Mouse (Mus musculus): Measurements from ENCODE around the gene Hectd2. TPM values are rescaled to one million over a fixed set of nuclear protein-coding genes. Genes with fewer than 3 reads are reported as not detected.

The Hectd2 gene
- polyA plus RNA-seq, 1 experiment: 2.6 TPM

DNA sequence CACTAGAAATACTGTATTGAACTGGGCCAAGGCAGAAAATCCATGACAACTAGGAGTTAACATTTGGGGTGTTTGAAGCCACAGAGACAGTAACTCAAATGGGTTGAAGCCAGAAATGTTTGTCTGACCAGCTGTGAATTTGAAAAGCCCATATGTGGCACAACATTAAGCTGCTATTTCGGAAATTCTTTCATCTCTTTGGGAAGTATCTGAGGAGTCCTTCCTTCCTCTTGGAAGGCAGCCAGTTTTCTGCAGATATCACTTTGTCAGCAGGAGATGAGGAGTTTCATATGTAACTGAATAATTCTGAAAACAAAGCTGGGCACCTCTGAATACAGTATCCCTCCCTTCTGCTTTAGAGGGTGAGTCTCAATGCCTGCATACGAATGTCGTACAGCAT lies 86.7 kb downstream of the Hectd2 start:
- Histone ChIP-seq H3K27me3 (ENCODE audit: control insufficient read depth, insufficient read depth, low read length) (no peaks in the 10 kb centered on the region), H3K27ac (ENCODE audit: control insufficient read depth, insufficient read depth, low read length) (no peak overlapping the region), H3K36me3 (ENCODE audit: control insufficient read depth, insufficient read depth, low read length) (no peaks in the 10 kb centered on the region), H3K4me1 (replicated peaks; ENCODE audit: control insufficient read depth, insufficient read depth, low read length) (no peaks in the 10 kb centered on the region), H3K4me3 (ENCODE audit: control insufficient read depth, insufficient read depth, low read length) (no peak overlapping the region)
- WGBS: 87% methylated on average over 3 of the region's 3 CpGs
- TF ChIP-seq CTCF (IDR thresholded peaks at IDR 0.05; ENCODE audit: borderline replicate concordance, control insufficient read depth, extremely low read depth, insufficient read depth, low read length, poor library complexity): no peak
- no peak for TF ChIP-seq POLR2A (IDR thresholded peaks at IDR 0.05; ENCODE audit: control insufficient read depth, extremely low read depth, insufficient read depth, low read length, poor library complexity)
- DNase-seq: no peak

DNA sequence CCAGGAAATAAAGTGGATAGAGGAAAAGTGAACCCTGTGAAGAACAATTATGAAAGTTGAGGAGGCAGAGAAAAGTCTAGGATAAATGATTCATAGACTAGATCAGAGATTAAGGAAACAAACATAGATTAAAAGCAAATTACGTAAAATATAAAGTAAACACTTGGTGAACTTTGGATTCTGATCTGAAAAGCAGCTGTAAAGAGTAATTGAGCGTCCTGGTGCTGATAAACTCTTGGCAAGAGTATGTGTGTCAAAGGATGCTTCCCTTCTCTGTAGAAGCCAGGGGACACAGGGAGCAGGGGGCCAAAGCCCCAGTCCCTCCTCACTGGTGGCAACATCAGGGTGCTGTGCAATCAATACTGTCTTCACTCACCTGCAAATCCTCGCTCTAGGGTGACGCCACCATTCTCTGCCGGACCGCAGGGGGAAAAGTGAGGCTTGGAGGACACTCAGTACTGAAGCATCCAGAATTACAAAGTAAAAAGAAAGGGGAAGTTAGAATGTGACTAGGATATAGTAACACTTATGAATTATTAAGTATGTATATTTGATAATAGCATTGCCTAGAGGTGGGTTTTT lies 91.0 kb downstream of the Hectd2 start:
- no peak overlapping the region for H3K27ac ChIP-seq (ENCODE audit: control insufficient read depth, insufficient read depth, low read length)
- no peaks in the 10 kb centered on the region for H3K27me3 ChIP-seq (ENCODE audit: control insufficient read depth, insufficient read depth, low read length)
- H3K36me3 ChIP-seq (ENCODE audit: control insufficient read depth, insufficient read depth, low read length): no peaks in the 10 kb centered on the region
- no peak overlapping the region for H3K4me3 ChIP-seq (ENCODE audit: control insufficient read depth, insufficient read depth, low read length)
- no peak for TF ChIP-seq POLR2A (IDR thresholded peaks at IDR 0.05; ENCODE audit: control insufficient read depth, extremely low read depth, insufficient read depth, low read length, poor library complexity)
- TF ChIP-seq CTCF (IDR thresholded peaks at IDR 0.05; ENCODE audit: borderline replicate concordance, control insufficient read depth, extremely low read depth, insufficient read depth, low read length, poor library complexity): no peak
- DNase-seq: no peak
- H3K4me1 ChIP-seq (replicated peaks; ENCODE audit: control insufficient read depth, insufficient read depth, low read length): no peaks in the 10 kb centered on the region
- 94% methylated on average over 6 of the region's 6 CpGs for WGBS

DNA sequence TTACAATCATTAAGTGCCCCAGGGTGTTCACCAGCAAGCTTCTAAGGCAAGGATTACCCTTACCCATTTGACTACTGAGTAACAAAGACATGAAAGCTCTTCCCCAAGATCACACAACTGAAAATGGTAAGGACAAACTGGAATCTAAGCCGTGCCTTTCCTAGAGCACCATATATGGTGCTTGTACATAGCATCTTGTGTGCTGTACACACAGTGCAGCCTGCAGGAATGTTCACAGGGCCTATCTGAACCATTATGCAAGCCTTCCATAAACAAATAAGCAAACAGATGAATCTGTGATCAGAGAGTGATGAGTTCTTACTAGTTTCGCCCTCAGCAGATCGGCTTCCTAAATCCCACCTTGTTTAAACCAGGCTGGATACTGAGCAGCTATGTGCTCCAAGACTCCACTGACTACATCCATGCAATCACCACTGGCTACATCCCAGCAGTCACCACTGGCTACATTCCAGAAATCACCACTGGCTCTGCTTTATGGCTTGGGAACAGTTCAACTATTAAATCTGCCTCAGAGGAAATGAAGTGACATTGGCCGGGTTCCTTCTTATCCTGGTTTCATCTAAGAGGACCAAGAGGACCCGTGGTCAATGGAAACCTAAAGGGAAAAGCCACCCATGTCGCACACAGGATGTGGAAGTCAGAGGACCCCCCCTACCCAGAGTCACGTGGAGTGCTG lies 91.8 kb downstream of the Hectd2 start:
- no peaks in the 10 kb centered on the region for H3K4me1 ChIP-seq (replicated peaks; ENCODE audit: control insufficient read depth, insufficient read depth, low read length)
- 79% methylated on average over 7 of the region's 7 CpGs for WGBS
- H3K27ac ChIP-seq (ENCODE audit: control insufficient read depth, insufficient read depth, low read length): no peak overlapping the region
- H3K36me3 ChIP-seq (ENCODE audit: control insufficient read depth, insufficient read depth, low read length): no peaks in the 10 kb centered on the region
- DNase-seq: no peak
- no peak for TF ChIP-seq POLR2A (IDR thresholded peaks at IDR 0.05; ENCODE audit: control insufficient read depth, extremely low read depth, insufficient read depth, low read length, poor library complexity)
- no peak for TF ChIP-seq CTCF (IDR thresholded peaks at IDR 0.05; ENCODE audit: borderline replicate concordance, control insufficient read depth, extremely low read depth, insufficient read depth, low read length, poor library complexity)
- H3K27me3 ChIP-seq (ENCODE audit: control insufficient read depth, insufficient read depth, low read length): no peaks in the 10 kb centered on the region
- H3K4me3 ChIP-seq (ENCODE audit: control insufficient read depth, insufficient read depth, low read length): no peak overlapping the region

DNA sequence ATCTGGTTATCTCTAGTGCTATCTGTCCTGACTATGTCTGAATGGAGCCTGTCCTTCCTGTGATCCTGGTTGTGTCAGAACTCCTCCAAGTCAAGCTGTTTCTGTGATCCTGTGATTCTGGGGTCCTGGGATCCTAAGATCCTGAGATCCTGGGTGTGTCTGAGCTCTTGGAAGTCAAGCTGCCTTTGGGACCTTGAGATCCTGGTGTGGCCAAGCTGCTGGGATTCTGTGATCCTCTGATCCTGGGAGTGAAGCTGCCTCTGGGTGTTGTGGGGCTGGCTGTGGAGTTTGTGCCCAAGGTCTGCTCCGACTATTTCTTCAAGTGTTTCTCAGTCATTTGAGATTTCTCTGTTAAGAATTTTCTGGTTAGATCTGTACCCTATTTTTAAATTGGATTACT lies 98.2 kb downstream of the Hectd2 start:
- H3K36me3 ChIP-seq (ENCODE audit: control insufficient read depth, insufficient read depth, low read length): no peaks in the 10 kb centered on the region
- 97% methylated on average over 1 of the region's 1 CpGs for WGBS
- no peak overlapping the region for H3K27ac ChIP-seq (ENCODE audit: control insufficient read depth, insufficient read depth, low read length)
- H3K4me3 ChIP-seq (ENCODE audit: control insufficient read depth, insufficient read depth, low read length): no peak overlapping the region
- TF ChIP-seq CTCF (IDR thresholded peaks at IDR 0.05; ENCODE audit: borderline replicate concordance, control insufficient read depth, extremely low read depth, insufficient read depth, low read length, poor library complexity): no peak
- no peak for TF ChIP-seq POLR2A (IDR thresholded peaks at IDR 0.05; ENCODE audit: control insufficient read depth, extremely low read depth, insufficient read depth, low read length, poor library complexity)
- H3K27me3 ChIP-seq (ENCODE audit: control insufficient read depth, insufficient read depth, low read length): no peaks in the 10 kb centered on the region
- no peak for DNase-seq
- H3K4me1 ChIP-seq (replicated peaks; ENCODE audit: control insufficient read depth, insufficient read depth, low read length): no peaks in the 10 kb centered on the region

DNA sequence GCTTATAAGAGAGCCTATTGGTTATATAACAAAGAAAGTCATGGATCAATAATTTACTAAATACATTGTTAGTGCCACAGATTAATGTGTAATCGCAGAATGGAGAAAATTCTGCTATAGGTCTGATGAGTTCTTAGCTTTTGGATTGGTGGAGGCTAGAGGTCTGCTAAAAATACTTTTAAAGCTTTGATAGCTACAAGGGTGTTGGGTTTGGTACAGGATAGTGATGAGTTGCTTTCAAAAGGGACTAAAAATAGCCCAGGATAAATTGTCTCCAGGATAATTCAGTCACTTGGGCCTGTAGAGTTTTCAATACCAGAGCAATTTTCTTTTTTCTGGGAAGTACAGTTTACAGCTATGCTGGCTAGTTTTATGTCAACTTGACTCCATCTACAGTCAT lies 108.3 kb downstream of the Hectd2 start:
- H3K4me1 ChIP-seq (replicated peaks; ENCODE audit: control insufficient read depth, insufficient read depth, low read length): no peaks in the 10 kb centered on the region
- H3K27me3 ChIP-seq (ENCODE audit: control insufficient read depth, insufficient read depth, low read length): no peaks in the 10 kb centered on the region
- no peak for DNase-seq
- TF ChIP-seq POLR2A (IDR thresholded peaks at IDR 0.05; ENCODE audit: control insufficient read depth, extremely low read depth, insufficient read depth, low read length, poor library complexity) (no peak), CTCF (IDR thresholded peaks at IDR 0.05; ENCODE audit: borderline replicate concordance, control insufficient read depth, extremely low read depth, insufficient read depth, low read length, poor library complexity) (no peak)
- H3K27ac ChIP-seq (ENCODE audit: control insufficient read depth, insufficient read depth, low read length): no peak overlapping the region
- 100% methylated on average over 1 of the region's 1 CpGs for WGBS
- H3K4me3 ChIP-seq (ENCODE audit: control insufficient read depth, insufficient read depth, low read length): no peak overlapping the region
- no peaks in the 10 kb centered on the region for H3K36me3 ChIP-seq (ENCODE audit: control insufficient read depth, insufficient read depth, low read length)

DNA sequence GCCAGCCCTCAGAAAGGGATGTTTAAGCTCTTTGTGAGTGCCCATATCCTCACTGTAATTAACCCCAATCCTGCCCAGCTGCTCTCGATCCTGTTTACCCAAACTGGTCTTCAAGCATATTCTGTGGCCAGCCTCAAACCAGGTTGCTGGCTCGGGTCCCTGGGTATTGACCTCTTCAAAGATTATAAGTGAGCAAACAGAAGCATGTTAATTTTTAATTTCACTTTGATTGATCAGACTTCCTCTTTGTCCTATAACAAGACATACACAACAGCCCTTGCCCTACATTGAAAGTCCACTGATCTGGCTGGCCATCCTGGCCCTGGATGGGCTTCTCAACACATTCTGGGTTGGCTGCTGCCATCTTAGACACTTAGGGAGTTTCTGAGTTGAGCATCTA lies 109.5 kb downstream of the Hectd2 start:
- H3K36me3 ChIP-seq (ENCODE audit: control insufficient read depth, insufficient read depth, low read length): no peaks in the 10 kb centered on the region
- WGBS: 78% methylated on average over 2 of the region's 2 CpGs
- no peaks in the 10 kb centered on the region for H3K27me3 ChIP-seq (ENCODE audit: control insufficient read depth, insufficient read depth, low read length)
- no peak overlapping the region for H3K27ac ChIP-seq (ENCODE audit: control insufficient read depth, insufficient read depth, low read length)
- no peaks in the 10 kb centered on the region for H3K4me1 ChIP-seq (replicated peaks; ENCODE audit: control insufficient read depth, insufficient read depth, low read length)
- H3K4me3 ChIP-seq (ENCODE audit: control insufficient read depth, insufficient read depth, low read length): no peak overlapping the region
- TF ChIP-seq POLR2A (IDR thresholded peaks at IDR 0.05; ENCODE audit: control insufficient read depth, extremely low read depth, insufficient read depth, low read length, poor library complexity) (no peak), CTCF (IDR thresholded peaks at IDR 0.05; ENCODE audit: borderline replicate concordance, control insufficient read depth, extremely low read depth, insufficient read depth, low read length, poor library complexity) (no peak)
- no peak for DNase-seq

Measured in thymus, adult 2 months (tissue).